In genomic region chr10:78575690-78576089, GRCm38 (mm10) we compare ENCODE assay signal across 9 mouse cellular contexts. TPM values are rescaled to one million over a fixed set of nuclear protein-coding genes. Genes with fewer than 3 reads are reported as not detected.
DNase-seq lines count a peak whose midpoint lies in the region; ATAC-seq and TF ChIP-seq lines count a peak whose summit lies in the region.
"Had no signal": no experiment of that assay in that cellular context is flagged by ENCODE, and none has a peak within 500 bp of the region (broad histone marks: within the 10 kb centered on the region; RNA-seq: fewer than 3 reads in every experiment).

No protein-coding gene starts in this region.

- DNase-seq in gastrocnemius, adult 2 months = no peak
- no peak for DNase-seq in gastrocnemius, postnatal 36 days
- DNase-seq in adrenal gland, postnatal 14 days = peak; percentile 70
- no peak for DNase-seq in limb, embryonic 10.5 days (ENCODE audit: low spot score)
- DNase-seq in midbrain, postnatal 0 days (ENCODE audit: low spot score) = peak; percentile 82
- DNase-seq in spleen, postnatal 10 days (ENCODE audit: low spot score in 2 of 2) = no peak

- TF ChIP-seq CTCF in gastrocnemius, adult 2 months (IDR thresholded peaks at IDR 0.05) = no peak
- TF ChIP-seq CTCF in intestine, postnatal 0 days (IDR thresholded peaks at IDR 0.05; ENCODE audit: low read depth) = no peak
- no peak for TF ChIP-seq CTCF in midbrain, postnatal 0 days (IDR thresholded peaks at IDR 0.05)

- peak overlapping the region; percentile 62; the same call in 1 of the 2 replicates for H3K4me2 ChIP-seq in forebrain, embryonic 12.5 days
- H3K4me2 ChIP-seq in intestine, postnatal 0 days (replicated peaks; ENCODE audit: low read depth) = peak overlapping the region; percentile 86
- peak overlapping the region; percentile 72 for H3K4me2 ChIP-seq in midbrain, postnatal 0 days (ENCODE audit: low read depth, low read length, poor library complexity, severe bottlenecking)

- no peaks in the 10 kb centered on the region for H3K27me3 ChIP-seq in forebrain, embryonic 12.5 days
- H3K27me3 ChIP-seq in intestine, postnatal 0 days (replicated peaks; ENCODE audit: control insufficient read depth, insufficient read depth, low read length) = no peaks in the 10 kb centered on the region
- no peaks in the 10 kb centered on the region for H3K27me3 ChIP-seq in limb, embryonic 10.5 days (ENCODE audit: low read depth, poor library complexity, severe bottlenecking)
- H3K27me3 ChIP-seq in midbrain, postnatal 0 days (ENCODE audit: insufficient read depth, low read length) = no peaks in the 10 kb centered on the region

- peak overlapping the region; percentile 98; the same call in 1 of the 2 replicates for H3K27ac ChIP-seq in gastrocnemius, adult 2 months
- H3K27ac ChIP-seq in forebrain, embryonic 12.5 days = no peak overlapping the region
- peak overlapping the region; percentile 97 for H3K27ac ChIP-seq in intestine, postnatal 0 days (ENCODE audit: low read depth, low read length)
- no peak overlapping the region for H3K27ac ChIP-seq in limb, embryonic 10.5 days
- no peak overlapping the region for H3K27ac ChIP-seq in midbrain, postnatal 0 days (ENCODE audit: low read depth, low read length)

- WGBS in forebrain, embryonic 12.5 days = 89% methylated on average over 2 of the region's 2 CpGs
- WGBS in intestine, postnatal 0 days = 42% methylated on average over 2 of the region's 2 CpGs
- WGBS in limb, embryonic 10.5 days = 86% methylated on average over 2 of the region's 2 CpGs
- WGBS in midbrain, postnatal 0 days = 70% methylated on average over 2 of the region's 2 CpGs

- intact Hi-C loops in gastrocnemius, adult 2 months (cut with DNase I) = loop anchor here (10.0 kb wide), 1 partner anchor 111 kb away; the partner anchor contains the start of gene Pdxk
- intact Hi-C loops in gastrocnemius, postnatal 36 days (cut with DNase I) = loop anchor here (10.0 kb wide), 1 partner anchor 581 kb away; no protein-coding TSS in a partner anchor

- H3K4me3 ChIP-seq in gastrocnemius, adult 2 months = peak overlapping the region; percentile 93
- H3K4me3 ChIP-seq in forebrain, embryonic 12.5 days (replicated peaks) = peak overlapping the region; percentile 57
- H3K4me3 ChIP-seq in intestine, postnatal 0 days (ENCODE audit: low read depth, low read length) = peak overlapping the region; percentile 65
- peak overlapping the region; percentile 63; the same call in 1 of the 2 replicates for H3K4me3 ChIP-seq in limb, embryonic 10.5 days
- H3K4me3 ChIP-seq in midbrain, postnatal 0 days (ENCODE audit: low read depth, low read length) = peak overlapping the region; percentile 59; the same call in 1 of the 2 replicates

- H3K9ac ChIP-seq in forebrain, embryonic 12.5 days = no peak overlapping the region
- H3K9ac ChIP-seq in intestine, postnatal 0 days (ENCODE audit: low read depth, low read length) = peak overlapping the region; percentile 85; the same call in 1 of the 2 replicates
- 0 out of 2 replicates have a peak overlapping the region, but pooled peaks have one; percentile 71 for H3K9ac ChIP-seq in midbrain, postnatal 0 days (replicated peaks; ENCODE audit: low read length, poor library complexity, severe bottlenecking)

- H3K36me3 ChIP-seq in forebrain, embryonic 12.5 days (replicated peaks) = peaks cover 27% of the 10 kb centered on the region
- H3K36me3 ChIP-seq in intestine, postnatal 0 days (ENCODE audit: control insufficient read depth, insufficient read depth) = peaks cover 42% of the 10 kb centered on the region
- peaks cover 38% of the 10 kb centered on the region for H3K36me3 ChIP-seq in limb, embryonic 10.5 days
- peaks cover 23% of the 10 kb centered on the region for H3K36me3 ChIP-seq in midbrain, postnatal 0 days (ENCODE audit: insufficient read depth, low read length)

- no peaks in the 10 kb centered on the region for H3K9me3 ChIP-seq in forebrain, embryonic 12.5 days
- no peaks in the 10 kb centered on the region for H3K9me3 ChIP-seq in intestine, postnatal 0 days (ENCODE audit: control insufficient read depth)
- H3K9me3 ChIP-seq in limb, embryonic 10.5 days (replicated peaks) = no peaks in the 10 kb centered on the region
- no peaks in the 10 kb centered on the region for H3K9me3 ChIP-seq in midbrain, postnatal 0 days (ENCODE audit: low read length)

- ATAC-seq in forebrain, embryonic 12.5 days (ENCODE audit: low FRiP score) = no peak
- no peak for ATAC-seq in intestine, postnatal 0 days
- no peak for ATAC-seq in midbrain, postnatal 0 days (ENCODE audit: low FRiP score)

- peaks cover 8% of the 10 kb centered on the region for H3K4me1 ChIP-seq in forebrain, embryonic 12.5 days
- no peaks in the 10 kb centered on the region for H3K4me1 ChIP-seq in intestine, postnatal 0 days (replicated peaks; ENCODE audit: control insufficient read depth, insufficient read depth, low read length)
- H3K4me1 ChIP-seq in limb, embryonic 10.5 days = peaks cover 35% of the 10 kb centered on the region
- peaks cover 2% of the 10 kb centered on the region; the same call in 1 of the 2 replicates for H3K4me1 ChIP-seq in midbrain, postnatal 0 days (ENCODE audit: insufficient read depth, low read length)

RNA-seq across cellular contexts. Expression of gene Ilvbl, which starts 1.5 kb away (rescaled TPM):
- 10 to 100 TPM in 1 of 2 experiments, 1 to 10 TPM in 1; 9.0 to 17.9 TPM for total RNA-seq in gastrocnemius, adult 2 months (2021)
- total RNA-seq in gastrocnemius, postnatal 36 days (2021) = 10 to 100 TPM; 15.8 to 19.6 TPM
- 38.7 and 60.7 TPM in 2 replicates for total RNA-seq in adrenal gland, postnatal 14 days (2021)
- 39.0 and 39.3 TPM in 2 replicates for polyA plus RNA-seq in forebrain, embryonic 12.5 days (2016; fragmentation: Nextera tagmentation; extraction: Ambion mirVana)
- 92.8 and 96.8 TPM in 2 replicates for polyA plus RNA-seq in intestine, postnatal 0 days (2015; fragmentation: Nextera tagmentation; extraction: Ambion mirVana)
- polyA plus RNA-seq in limb, embryonic 10.5 days (2016; fragmentation: Nextera tagmentation; extraction: Ambion mirVana) = 27.2 and 38.8 TPM in 2 replicates
- total RNA-seq in midbrain, postnatal 0 days (2014; rRNA removed) = 50.1 and 68.2 TPM in 2 replicates
- 82.1 and 92.3 TPM in 2 replicates for polyA plus RNA-seq in midbrain, postnatal 0 days (2015; fragmentation: Nextera tagmentation; extraction: Ambion mirVana)

RNA-seq across cellular contexts. Expression of gene Syde1, which starts 16.1 kb away (rescaled TPM):
- 1 to 10 TPM; 3.0 to 5.1 TPM for total RNA-seq in gastrocnemius, adult 2 months (2021)
- total RNA-seq in gastrocnemius, postnatal 36 days (2021) = 1 to 10 TPM; 3.4 to 3.5 TPM
- total RNA-seq in adrenal gland, postnatal 14 days (2021) = 28.8 and 37.0 TPM in 2 replicates
- 8.3 and 8.5 TPM in 2 replicates for polyA plus RNA-seq in forebrain, embryonic 12.5 days (2016; fragmentation: Nextera tagmentation; extraction: Ambion mirVana)
- polyA plus RNA-seq in intestine, postnatal 0 days (2015; fragmentation: Nextera tagmentation; extraction: Ambion mirVana) = 6.2 and 6.5 TPM in 2 replicates
- 15.7 and 19.7 TPM in 2 replicates for polyA plus RNA-seq in limb, embryonic 10.5 days (2016; fragmentation: Nextera tagmentation; extraction: Ambion mirVana)
- total RNA-seq in midbrain, postnatal 0 days (2014; rRNA removed) = 6.6 and 6.7 TPM in 2 replicates
- polyA plus RNA-seq in midbrain, postnatal 0 days (2015; fragmentation: Nextera tagmentation; extraction: Ambion mirVana) = 3.1 and 3.2 TPM in 2 replicates

RNA-seq across cellular contexts. Expression of gene Olfr1357, which starts 42.2 kb away (rescaled TPM):
- total RNA-seq in gastrocnemius, adult 2 months (2021) = not detected
- not detected for total RNA-seq in gastrocnemius, postnatal 36 days (2021)
- not detected in 2 replicates for total RNA-seq in adrenal gland, postnatal 14 days (2021)
- polyA plus RNA-seq in forebrain, embryonic 12.5 days (2016; fragmentation: Nextera tagmentation; extraction: Ambion mirVana) = not detected in 2 replicates
- not detected in 2 replicates for polyA plus RNA-seq in intestine, postnatal 0 days (2015; fragmentation: Nextera tagmentation; extraction: Ambion mirVana)
- not detected in 2 replicates for polyA plus RNA-seq in limb, embryonic 10.5 days (2016; fragmentation: Nextera tagmentation; extraction: Ambion mirVana)
- not detected in 2 replicates for total RNA-seq in midbrain, postnatal 0 days (2014; rRNA removed)
- polyA plus RNA-seq in midbrain, postnatal 0 days (2015; fragmentation: Nextera tagmentation; extraction: Ambion mirVana) = not detected in 2 replicates
- polyA plus RNA-seq: gonadal fat pad, adult 2 months had no signal

RNA-seq across cellular contexts. Expression of gene Olfr1358, which starts 58.5 kb away (rescaled TPM):
- not detected for total RNA-seq in gastrocnemius, adult 2 months (2021)
- total RNA-seq in gastrocnemius, postnatal 36 days (2021) = not detected
- total RNA-seq in adrenal gland, postnatal 14 days (2021) = not detected in 2 replicates
- polyA plus RNA-seq in forebrain, embryonic 12.5 days (2016; fragmentation: Nextera tagmentation; extraction: Ambion mirVana) = not detected in 2 replicates
- polyA plus RNA-seq in intestine, postnatal 0 days (2015; fragmentation: Nextera tagmentation; extraction: Ambion mirVana) = not detected in 2 replicates
- not detected in 2 replicates for polyA plus RNA-seq in limb, embryonic 10.5 days (2016; fragmentation: Nextera tagmentation; extraction: Ambion mirVana)
- not detected in 2 replicates for total RNA-seq in midbrain, postnatal 0 days (2014; rRNA removed)
- not detected in 2 replicates for polyA plus RNA-seq in midbrain, postnatal 0 days (2015; fragmentation: Nextera tagmentation; extraction: Ambion mirVana)
- polyA plus RNA-seq: gonadal fat pad, adult 2 months had no signal

Comparison
In these comparisons a context has a peak if more than half of its experiments do, and no peak if none do; other contexts are left out.
1. DNase-seq: peak in adrenal gland, postnatal 14 days (single experiment) and midbrain, postnatal 0 days (single experiment); none in gastrocnemius, adult 2 months (single experiment), gastrocnemius, postnatal 36 days (0 of 2), limb, embryonic 10.5 days (single experiment) and spleen, postnatal 10 days (0 of 2).
2. H3K27ac ChIP-seq: peak in gastrocnemius, adult 2 months (single experiment) and intestine, postnatal 0 days (single experiment); none in forebrain, embryonic 12.5 days (single experiment), limb, embryonic 10.5 days (single experiment) and midbrain, postnatal 0 days (single experiment).
3. Peak in every context shown above with its lines, with median percentiles within 50 percentile points of each other: H3K4me3 ChIP-seq and H3K4me2 ChIP-seq.